Mouse (Mus musculus) left cerebral cortex, postnatal 14 days (tissue): ENCODE measurements at regions not wholly inside any gene's neighbourhood (a gene's known extent, or its start where the extent isn't known, plus 50 kb on each side); places are given as distances from the start of the nearest gene placed in this dataset.
"Not testable (repeated sequence)": the region's sequence is repeated elsewhere in the genome, so short reads cannot be mapped to it uniquely, and the experiment has no call there.

Source experiments
- DNase-seq, 2 experiments: peaks; one replicate each; pipeline ENCODE4 v3.0.0; 2021 to 2022; ENCODE audit warnings: low spot score in 2 of 2, mixed read lengths in 1 of 2
- intact Hi-C: fragments of 180-260 bp; cut with DNase I; formaldehyde crosslinking; loops from one replicate; pipeline ENCODE4 v1.15.1; 2025

DNA sequence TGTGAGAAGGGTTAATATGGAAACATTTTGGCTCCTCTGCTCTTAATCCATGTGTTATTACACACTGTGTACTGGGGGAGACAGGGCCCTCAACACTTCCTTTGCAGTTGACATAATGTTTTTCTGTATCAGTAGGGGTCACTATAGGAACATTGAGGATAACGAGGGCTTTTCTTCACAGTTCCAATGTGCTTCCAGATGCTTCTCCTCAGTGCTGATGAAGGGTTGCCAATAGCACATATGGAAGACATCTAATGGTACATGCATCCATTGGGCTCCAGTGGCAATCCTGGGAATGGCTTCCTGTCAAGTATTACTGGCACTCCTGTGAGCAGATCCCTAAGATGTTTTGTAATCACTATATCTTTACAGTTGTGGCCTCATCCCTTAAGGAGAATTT is 62.1 kb downstream of the Naa11 start:
- DNase-seq: no peak
- intact Hi-C loops: no loop called here

DNA sequence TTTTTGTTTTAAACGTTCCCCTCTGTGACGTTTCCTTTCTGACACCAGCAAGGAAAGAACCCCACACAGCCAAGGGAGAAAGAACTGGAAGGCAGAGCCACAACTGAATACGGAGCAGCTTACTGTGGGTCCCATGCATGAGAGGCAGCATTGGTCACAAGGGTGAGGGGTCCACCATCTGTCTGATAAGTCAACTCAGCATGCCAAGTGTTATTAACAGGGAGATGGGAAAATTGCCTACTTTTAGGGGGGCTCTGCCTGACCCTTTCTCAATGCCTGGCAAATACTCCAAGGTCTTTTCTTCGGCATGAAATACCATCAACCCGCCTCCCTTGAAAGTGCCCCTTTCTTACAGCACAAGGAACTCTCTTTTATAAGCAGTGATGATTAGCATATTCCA is 66.3 kb downstream of the Naa11 start:
- intact Hi-C loops: no loop called here
- no peak for DNase-seq

GRCm38 (mm10) chr5:97323873-97324272 is 68.3 kb downstream of the Naa11 start:
- DNase-seq: no peak
- intact Hi-C loops: no loop called here

- no peak for DNase-seq
- intact Hi-C loops: no loop called here
Observed at GRCm38 (mm10) chr5:97319816-97320487, 72.2 kb downstream of the Naa11 start.

DNA sequence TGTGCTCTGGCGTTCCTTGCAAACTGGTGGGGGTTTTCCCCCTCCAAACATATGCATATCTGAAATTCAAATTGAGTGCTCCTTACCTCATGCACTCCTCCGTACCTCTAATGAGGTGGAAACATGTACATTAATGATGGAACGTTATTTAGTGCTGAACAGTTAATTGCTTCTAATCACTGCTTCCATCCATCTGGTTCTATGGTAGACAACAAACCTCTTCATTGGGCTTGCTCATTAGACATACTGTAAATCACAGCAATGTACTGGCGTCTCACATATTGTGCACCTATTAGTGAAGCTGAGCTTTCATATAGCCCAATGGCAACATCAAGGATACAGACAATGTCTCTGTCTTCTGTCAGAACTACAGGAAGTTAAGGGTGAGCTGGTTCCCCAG is 85.3 kb downstream of the Naa11 start:
- intact Hi-C loops: loop anchor here (10.0 kb wide), 1 partner anchor 172 kb away; no protein-coding TSS in a partner anchor

DNA sequence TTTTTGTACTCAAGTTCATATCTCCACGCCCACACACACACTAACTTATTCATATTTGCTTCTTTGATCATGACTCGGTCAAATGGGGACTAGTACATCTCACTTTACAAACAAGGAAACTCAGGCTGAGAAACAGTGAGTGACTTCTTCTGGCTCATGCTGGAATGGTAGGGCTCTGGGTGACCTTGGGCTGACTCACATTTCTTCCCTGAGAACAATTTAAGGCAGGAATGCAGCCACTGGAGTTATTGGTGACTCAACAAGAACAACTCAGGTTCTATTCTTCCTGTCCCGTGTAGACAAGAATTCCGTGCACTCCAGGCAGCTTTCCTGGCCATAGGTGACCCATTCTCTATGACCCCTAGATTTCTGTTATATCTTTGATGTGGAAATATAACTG is 87.3 kb downstream of the Naa11 start:
- DNase-seq: no peak
- intact Hi-C loops: loop anchor here (10.0 kb wide), 1 partner anchor 170 kb away; no protein-coding TSS in a partner anchor

More for the DNA sequence above, 85.3 kb downstream of the Naa11 start:
- DNase-seq: no peak

DNA sequence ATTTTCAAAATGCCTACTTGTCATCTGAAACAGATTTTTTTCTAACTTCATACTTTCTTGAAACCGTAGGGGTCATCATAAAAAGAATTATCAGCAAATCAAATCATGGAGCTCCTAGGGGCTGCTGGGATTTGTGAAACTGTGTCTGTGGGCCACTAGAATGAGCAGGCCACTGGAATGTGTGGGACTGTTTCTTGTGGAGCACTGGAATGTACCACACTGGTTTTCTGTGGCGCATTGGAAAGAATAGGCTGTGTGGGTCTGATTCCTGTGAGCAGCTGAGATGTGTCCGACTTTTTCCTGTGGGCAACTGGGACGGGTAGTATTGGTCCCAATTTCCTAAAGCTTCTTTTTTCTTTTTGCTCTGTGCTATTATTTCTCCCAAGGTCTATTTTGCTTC is 90.6 kb downstream of the Naa11 start:
- intact Hi-C loops: loop anchor here (10.0 kb wide), 1 partner anchor 167 kb away; no protein-coding TSS in a partner anchor
- DNase-seq: no peak

DNA sequence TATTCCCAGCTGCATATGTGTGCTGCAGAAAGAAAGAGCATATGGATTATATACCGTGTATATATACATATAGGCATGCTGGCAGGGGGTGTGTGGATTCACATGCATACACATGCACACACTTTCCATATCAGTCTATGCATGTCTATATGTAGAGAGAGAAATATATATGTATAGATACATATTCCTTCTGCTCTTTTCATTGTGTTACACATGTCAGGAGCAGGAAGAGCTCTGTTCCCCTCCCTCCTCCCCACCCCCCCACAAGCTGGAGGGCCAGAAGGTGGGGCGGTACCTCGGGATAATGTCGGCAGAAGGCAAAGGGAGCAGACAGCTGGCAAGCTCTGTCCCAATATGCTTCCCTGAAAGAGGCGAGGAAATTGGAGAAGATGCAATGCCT is 91.3 kb downstream of the Naa11 start:
- intact Hi-C loops: loop anchor here (10.0 kb wide), 1 partner anchor 166 kb away; no protein-coding TSS in a partner anchor

DNA sequence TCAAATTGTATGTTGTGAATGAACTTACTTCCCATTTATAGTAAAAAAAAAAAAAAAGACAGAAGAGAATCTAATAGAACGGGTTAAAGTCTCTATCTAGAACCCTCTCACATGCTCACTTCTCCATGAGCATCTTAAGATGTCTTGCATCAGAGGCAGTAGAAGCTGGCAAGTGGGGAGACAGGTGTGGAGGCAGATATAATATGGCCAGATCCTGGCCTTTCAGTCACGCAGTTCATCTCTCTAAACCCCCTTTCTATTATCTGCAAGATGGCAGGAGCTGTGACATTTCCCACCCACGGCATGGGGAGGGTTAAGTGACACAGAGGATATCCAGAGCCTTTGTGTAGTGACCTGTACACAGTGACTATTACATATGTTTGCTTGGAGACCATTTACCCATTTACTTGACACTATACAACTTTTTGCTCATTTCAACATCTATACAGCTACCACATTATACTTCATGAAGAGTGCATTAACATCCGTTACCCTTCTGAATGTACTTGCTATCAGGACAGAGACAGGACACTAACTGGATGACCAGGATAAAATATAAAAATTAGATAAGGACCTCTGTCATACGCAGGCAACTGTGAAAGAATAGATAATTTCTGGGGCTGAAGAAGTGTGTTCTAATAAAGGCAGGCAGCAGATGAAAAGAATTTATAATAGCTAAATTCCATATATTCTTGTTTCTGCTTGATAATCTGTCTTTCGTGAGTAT is 91.9 kb downstream of the Naa11 start:
- no peak for DNase-seq
- intact Hi-C loops: loop anchor here (10.0 kb wide), 1 partner anchor 165 kb away; no protein-coding TSS in a partner anchor

More for the DNA sequence above, 91.3 kb downstream of the Naa11 start:
- peak; percentile 49 for DNase-seq

- no peak for DNase-seq
- intact Hi-C loops: loop anchor here (10.0 kb wide), 1 partner anchor 165 kb away; no protein-coding TSS in a partner anchor
Observed at GRCm38 (mm10) chr5:97299631-97300030, 92.5 kb downstream of the Naa11 start.

DNA sequence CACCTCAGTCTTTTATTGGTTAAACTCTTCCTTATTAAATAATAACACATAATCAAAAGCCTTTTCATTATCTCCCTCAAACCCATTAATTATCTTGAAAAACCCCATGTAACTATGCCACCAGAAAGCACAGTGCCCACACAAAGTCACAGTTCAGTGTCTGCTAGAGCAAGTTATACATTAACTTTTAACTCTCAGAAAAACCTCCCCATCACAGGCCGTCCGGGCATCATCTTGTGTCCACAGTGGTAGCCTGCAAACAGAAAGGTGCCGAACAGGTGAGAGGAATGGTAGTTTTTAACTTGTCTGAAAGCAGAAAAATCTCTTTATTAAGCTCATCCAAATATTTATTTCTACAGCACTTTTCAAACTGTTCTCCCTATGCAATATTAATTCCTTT is 96.0 kb downstream of the Naa11 start:
- intact Hi-C loops: no loop called here
- no peak for DNase-seq

DNA sequence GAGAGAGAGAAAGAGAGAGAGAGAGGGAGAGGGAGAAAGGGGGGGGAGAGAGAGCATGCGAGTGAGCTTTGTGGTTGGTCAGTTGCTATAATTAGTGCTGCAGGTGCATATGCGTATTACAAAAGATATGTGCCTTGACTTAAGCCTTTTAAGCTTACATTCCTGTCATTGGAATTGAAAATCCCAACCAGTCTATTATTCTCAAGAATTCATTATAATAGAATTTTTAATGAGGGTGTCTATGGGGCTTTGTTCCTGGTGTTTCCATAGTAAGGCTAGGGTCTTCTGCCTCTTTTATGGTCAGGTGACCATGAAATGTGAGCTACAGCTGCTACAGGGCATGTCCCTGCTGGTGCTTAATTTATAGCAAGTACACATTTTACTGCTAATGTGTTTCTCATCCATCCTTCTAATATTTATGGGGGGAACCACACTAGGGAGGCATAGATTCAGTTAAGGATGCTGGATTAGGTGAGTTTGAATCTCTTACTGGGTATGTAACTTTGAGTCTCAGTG is 102.0 kb downstream of the Naa11 start:
- no peak for DNase-seq
- intact Hi-C loops: no loop called here

GRCm38 (mm10) chr5:97289401-97290165 is 102.6 kb downstream of the Naa11 start:
- peak in 1 of 2 experiments; percentile 35 for DNase-seq
- intact Hi-C loops: loop anchor here (10.0 kb wide), 1 partner anchor 355 kb away; no protein-coding TSS in a partner anchor

- intact Hi-C loops: no loop called here
- DNase-seq: no peak
Observed at GRCm38 (mm10) chr5:97279455-97279854, 112.7 kb downstream of the Naa11 start.

DNA sequence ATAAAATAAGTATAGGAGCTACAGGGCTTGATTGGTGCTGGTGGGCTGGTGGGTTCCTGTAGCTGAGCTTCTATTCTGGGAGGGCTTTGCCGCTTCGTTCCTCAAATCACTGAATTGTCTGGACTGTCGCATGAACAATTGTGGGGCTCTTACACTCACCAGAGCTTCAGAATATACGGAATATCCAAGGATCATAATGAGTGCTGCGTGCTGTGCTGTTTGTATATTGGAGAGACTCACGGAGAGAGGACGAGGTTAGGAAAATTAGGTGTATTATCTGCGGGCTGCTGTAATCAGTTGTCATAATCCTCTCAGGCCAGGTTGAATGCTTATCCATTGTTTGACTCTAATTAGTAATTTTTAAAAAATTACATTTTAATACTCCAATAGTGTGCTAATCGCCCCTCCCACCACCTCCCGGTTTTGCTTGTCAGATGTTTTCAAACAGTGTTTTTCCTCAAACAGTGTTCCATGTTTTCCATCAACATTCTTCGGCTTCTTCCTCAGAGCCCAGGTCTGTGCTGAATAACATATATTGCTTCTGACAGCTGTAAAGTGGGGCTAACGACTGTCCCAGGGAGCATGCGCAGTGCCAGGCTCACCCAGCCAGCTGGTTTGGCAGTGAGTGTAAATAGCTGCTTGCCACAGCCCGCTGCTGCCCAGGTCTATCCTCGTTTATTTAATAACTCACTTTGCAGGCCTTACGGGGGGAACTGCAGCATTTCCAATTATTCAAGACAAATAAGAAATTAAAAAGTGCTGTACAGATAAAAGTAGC is 114.2 kb downstream of the Naa11 start:
- DNase-seq: peak in 1 of 2 experiments; percentile 15
- intact Hi-C loops: no loop called here

DNA sequence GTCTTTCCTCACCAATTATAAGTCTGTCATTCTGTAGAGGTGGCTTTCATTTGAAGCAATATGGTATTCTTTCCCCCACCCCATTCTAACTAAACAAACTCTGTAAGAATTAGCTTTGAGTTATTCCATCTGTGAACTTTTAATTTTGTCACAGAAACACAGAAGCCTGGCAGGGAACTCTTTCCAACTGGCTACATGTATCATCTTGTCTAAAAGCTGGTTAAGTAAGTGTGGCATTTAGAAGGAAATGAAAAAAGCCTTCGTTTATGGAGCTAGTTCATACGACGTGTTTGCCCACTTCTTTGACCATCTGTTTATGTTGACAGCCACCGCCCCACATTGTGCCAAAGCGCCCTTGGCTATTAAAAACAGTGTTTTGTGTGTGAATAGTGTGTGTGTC is 115.5 kb downstream of the Naa11 start:
- no peak for DNase-seq
- intact Hi-C loops: no loop called here

GRCm38 (mm10) chr5:97264666-97265065 is 127.5 kb downstream of the Naa11 start:
- DNase-seq, intact Hi-C loops: not testable (repeated sequence)

DNA sequence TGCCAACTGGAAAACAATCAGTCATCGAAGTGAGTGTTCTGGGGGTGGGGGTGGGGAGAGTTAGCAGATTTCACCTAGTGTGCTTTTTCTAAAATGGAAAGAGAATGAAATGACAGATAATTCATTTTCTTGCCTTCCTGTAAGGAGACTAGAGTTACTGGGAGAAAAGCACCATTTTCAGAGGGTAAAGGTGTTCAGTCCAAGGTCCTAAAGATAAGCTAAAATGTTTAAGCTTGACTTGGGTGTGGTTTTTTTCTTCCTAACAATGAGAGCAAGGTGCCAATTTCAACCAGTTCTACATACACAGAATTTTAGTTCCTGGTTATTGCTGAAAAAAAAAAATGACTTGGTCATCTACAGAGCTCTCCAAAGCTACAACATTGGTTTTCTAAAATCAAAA is 135.1 kb downstream of the Naa11 start:
- DNase-seq: no peak
- intact Hi-C loops: no loop called here

GRCm38 (mm10) chr5:97256445-97257060 is 135.6 kb downstream of the Naa11 start:
- intact Hi-C loops: no loop called here
- no peak for DNase-seq
